Mouse (Mus musculus): ENCODE results near the gene Mtch1. TPM values are rescaled to one million over a fixed set of nuclear protein-coding genes. Genes with fewer than 3 reads are reported as not detected.
A peak's percentile ranks its signal among the peaks of the same experiment; 100 is the strongest.

Gene Mtch1
- total and polyA plus RNA-seq, 3 experiments, result 66.1 to 143 (median 110) TPM

DNA sequence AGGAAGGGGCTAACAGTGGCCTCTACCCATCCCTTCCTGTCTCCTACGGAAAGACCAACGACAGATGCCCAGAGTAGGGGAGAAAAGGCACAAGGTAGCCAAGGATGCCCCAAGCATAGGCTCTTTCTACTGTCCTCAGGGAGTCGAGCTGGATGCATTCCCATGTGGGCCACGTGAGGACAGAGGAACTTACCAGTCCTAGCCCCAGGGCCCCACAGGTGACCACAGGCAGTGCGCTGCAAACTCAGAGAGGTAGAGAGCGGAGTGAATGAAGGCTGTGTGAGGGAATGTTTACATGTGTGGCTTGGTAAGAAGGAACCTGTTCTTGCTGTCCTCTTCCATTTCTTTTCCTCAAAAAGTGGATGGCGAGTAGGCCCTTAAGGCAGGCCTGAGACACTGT lies 41.9 kb downstream of the Mtch1 start:
- Histone ChIP-seq H3K4me3 (replicated peaks in 1 of 3; ENCODE audit: low read depth in 2 of 3, low read length in 2 of 3, poor library complexity in 1 of 3) (no peak overlapping the region), H3K79me2 (replicated peaks; ENCODE audit: control insufficient read depth, extremely low read depth, insufficient read depth, poor library complexity, severe bottlenecking) (no peaks in the 10 kb centered on the region), H3K4me1 (ENCODE audit: control insufficient read depth in 1 of 2, insufficient read depth in 2 of 2) (peaks cover 6 to 49% of the 10 kb centered on the region in 2 experiments; a peak in 3 of 4 replicates), H3K36me3 (replicated peaks in 1 of 2; ENCODE audit: control insufficient read depth in 1 of 2, insufficient read depth in 1 of 2, low read length in 1 of 2) (peaks cover 5 to 23% of the 10 kb centered on the region in 2 experiments), H3K9ac (ENCODE audit: insufficient read depth, low read depth) (no peak overlapping the region), H3K4me2 (ENCODE audit: insufficient read depth, low read depth, poor library complexity, severe bottlenecking) (no peak overlapping the region), H3K9me3 (replicated peaks; ENCODE audit: low read length) (no peaks in the 10 kb centered on the region), H3K27ac (ENCODE audit: insufficient read depth, low read depth) (no peak overlapping the region), H3K27me3 (replicated peaks) (no peaks in the 10 kb centered on the region)
- dilution Hi-C loops (cut with MboI; ENCODE audit: extremely low pct_ligation_motif_present, extremely low pct_unique_long_range_greater_than_20kb, low sequenced_read_pairs), result no loop called here
- DNase-seq (ENCODE audit: extremely low read depth), result no peak
- TF ChIP-seq MEF2A (IDR thresholded peaks at IDR 0.05; ENCODE audit: borderline replicate concordance, low read depth, low read length), result no peak
- in situ Hi-C loops (cut with MboI; ENCODE audit: low pct_ligation_motif_present, low pct_unique_long_range_greater_than_20kb, low sequenced_read_pairs), result no loop called here

GRCm38 (mm10) chr17:29305058-29305806 lies 42.5 kb downstream of the Mtch1 start:
- H3K27ac ChIP-seq (ENCODE audit: insufficient read depth, low read depth), result no peak overlapping the region
- H3K36me3 ChIP-seq (replicated peaks in 1 of 2; ENCODE audit: control insufficient read depth in 1 of 2, insufficient read depth in 1 of 2, low read length in 1 of 2), result peaks cover 9 to 28% of the 10 kb centered on the region in 2 experiments
- in situ Hi-C loops (cut with MboI; ENCODE audit: low pct_ligation_motif_present, low pct_unique_long_range_greater_than_20kb, low sequenced_read_pairs), result no loop called here
- H3K9ac ChIP-seq (ENCODE audit: insufficient read depth, low read depth), result no peak overlapping the region
- no peaks in the 10 kb centered on the region for H3K27me3 ChIP-seq (replicated peaks)
- H3K4me1 ChIP-seq (ENCODE audit: control insufficient read depth in 1 of 2, insufficient read depth in 2 of 2), result peaks cover 6 to 49% of the 10 kb centered on the region in 2 experiments; a peak in 3 of 4 replicates
- no peaks in the 10 kb centered on the region for H3K79me2 ChIP-seq (replicated peaks; ENCODE audit: control insufficient read depth, extremely low read depth, insufficient read depth, poor library complexity, severe bottlenecking)
- H3K4me3 ChIP-seq (replicated peaks in 1 of 3; ENCODE audit: low read depth in 2 of 3, low read length in 2 of 3, poor library complexity in 1 of 3), result no peak overlapping the region
- TF ChIP-seq TBP (conservative IDR thresholded peaks at IDR 0.05; ENCODE audit: low read depth, low read length) (no peak), USF1 (IDR thresholded peaks at IDR 0.05; ENCODE audit: low read depth, low read length) (no peak), E2F4 (IDR thresholded peaks at IDR 0.05; ENCODE audit: insufficient replicate concordance, low read depth, low read length) (no peak), ETS1 (conservative IDR thresholded peaks at IDR 0.05; ENCODE audit: low read depth, low read length) (no peak), USF2 (conservative IDR thresholded peaks at IDR 0.05; ENCODE audit: low read depth, low read length) (no peak), RAD21 (IDR thresholded peaks at IDR 0.05; ENCODE audit: low read depth, low read length) (no peak), IRF4 (IDR thresholded peaks at IDR 0.05; ENCODE audit: low read depth, low read length) (no peak), UBTF (IDR thresholded peaks at IDR 0.05; ENCODE audit: low read depth, low read length) (no peak)
- H3K9me3 ChIP-seq (replicated peaks; ENCODE audit: low read length), result peaks cover under 1% of the 10 kb centered on the region
- dilution Hi-C loops (cut with MboI; ENCODE audit: extremely low pct_ligation_motif_present, extremely low pct_unique_long_range_greater_than_20kb, low sequenced_read_pairs), result no loop called here
- DNase-seq (ENCODE audit: extremely low read depth), result no peak
- no peak overlapping the region for H3K4me2 ChIP-seq (ENCODE audit: insufficient read depth, low read depth, poor library complexity, severe bottlenecking)

GRCm38 (mm10) chr17:29304376-29305057 lies 43.2 kb downstream of the Mtch1 start:
- Histone ChIP-seq H3K4me2 (ENCODE audit: insufficient read depth, low read depth, poor library complexity, severe bottlenecking) (no peak overlapping the region), H3K36me3 (replicated peaks in 1 of 2; ENCODE audit: control insufficient read depth in 1 of 2, insufficient read depth in 1 of 2, low read length in 1 of 2) (peaks cover 16 to 35% of the 10 kb centered on the region in 2 experiments), H3K4me3 (replicated peaks in 1 of 3; ENCODE audit: low read depth in 2 of 3, low read length in 2 of 3, poor library complexity in 1 of 3) (no peak overlapping the region), H3K27me3 (replicated peaks) (no peaks in the 10 kb centered on the region), H3K9ac (ENCODE audit: insufficient read depth, low read depth) (no peak overlapping the region), H3K4me1 (ENCODE audit: control insufficient read depth in 1 of 2, insufficient read depth in 2 of 2) (peaks cover 6 to 49% of the 10 kb centered on the region in 2 experiments; a peak in 3 of 4 replicates), H3K27ac (ENCODE audit: insufficient read depth, low read depth) (no peak overlapping the region), H3K79me2 (replicated peaks; ENCODE audit: control insufficient read depth, extremely low read depth, insufficient read depth, poor library complexity, severe bottlenecking) (no peaks in the 10 kb centered on the region), H3K9me3 (replicated peaks; ENCODE audit: low read length) (peaks cover 4% of the 10 kb centered on the region)
- DNase-seq (ENCODE audit: extremely low read depth), result peak; percentile 38
- dilution Hi-C loops (cut with MboI; ENCODE audit: extremely low pct_ligation_motif_present, extremely low pct_unique_long_range_greater_than_20kb, low sequenced_read_pairs) (no loop called here), in situ Hi-C loops (cut with MboI; ENCODE audit: low pct_ligation_motif_present, low pct_unique_long_range_greater_than_20kb, low sequenced_read_pairs) (no loop called here)
- TF ChIP-seq ELF1 (IDR thresholded peaks at IDR 0.05; ENCODE audit: low read depth, low read length), result 0 out of 2 replicates have a peak, but pooled peaks have one; percentile 17
- TF ChIP-seq EP300 (IDR thresholded peaks at IDR 0.05; ENCODE audit: low read length), result no peak
- TF ChIP-seq USF1 (IDR thresholded peaks at IDR 0.05; ENCODE audit: low read depth, low read length), result no peak
- no peak for TF ChIP-seq JUN (IDR thresholded peaks at IDR 0.05; ENCODE audit: insufficient read depth, low read depth, low read length)
- TF ChIP-seq E2F4 (IDR thresholded peaks at IDR 0.05; ENCODE audit: insufficient replicate concordance, low read depth, low read length), result no peak

Measured in CH12.LX (cell line).